Mouse (Mus musculus) stomach, embryonic 14.5 days (tissue): ENCODE measurements around the gene Rdh16f1. TPM values are rescaled to one million over a fixed set of nuclear protein-coding genes. Genes with fewer than 3 reads are reported as not detected.

ENCODE experiments used
- ATAC-seq: fragments of 200-750 bp; cut with Nextera tagmentation; 2 replicates; pipeline ENCODE4 v1.8.0; 2017; ENCODE audit warnings: low read depth, moderate TSS enrichment; ENCODE audit not compliant: insufficient number of reproducible peaks, insufficient read depth, low FRiP score
- H3K27ac ChIP-seq: fragments of 300-500 bp; sonication (generic); 2 replicates; pipeline ENCODE4 v1.5.1; 2014; ENCODE audit warnings: mild to moderate bottlenecking, low read length, moderate library complexity, mixed read lengths
- H3K27me3 ChIP-seq: fragments of 300-500 bp; sonication (generic); 2 replicates; pipeline ENCODE4 v1.6.1; 2014; ENCODE audit warnings: low read length, control low read depth, mixed read lengths; ENCODE audit not compliant: control insufficient read depth, insufficient read depth
- H3K36me3 ChIP-seq: fragments of 300-500 bp; sonication (generic); 2 replicates; pipeline ENCODE4 v1.6.1; 2014; ENCODE audit warnings: mild to moderate bottlenecking, control low read depth, low read length, moderate library complexity, mixed read lengths; ENCODE audit not compliant: control insufficient read depth, insufficient read depth
- H3K4me1 ChIP-seq: fragments of 300-500 bp; sonication (generic); 2 replicates; pipeline ENCODE4 v1.6.1; 2014; ENCODE audit warnings: low read length, control low read depth, mixed read lengths; ENCODE audit not compliant: control insufficient read depth, insufficient read depth
- H3K4me2 ChIP-seq: fragments of 300-500 bp; sonication (generic); replicated peaks from 2 replicates; pipeline ENCODE4 v1.6.1; 2014; ENCODE audit warnings: low read depth, low read length, control low read depth
- H3K4me3 ChIP-seq: fragments of 300-500 bp; sonication (generic); 2 replicates; pipeline ENCODE4 v1.5.1; 2014; ENCODE audit warnings: low read depth, low read length, control low read depth
- H3K9ac ChIP-seq: fragments of 300-500 bp; sonication (generic); replicated peaks from 2 replicates; pipeline ENCODE4 v1.6.1; 2014; ENCODE audit warnings: low read depth, mild to moderate bottlenecking, control low read depth, low read length, moderate library complexity, mixed read lengths
- H3K9me3 ChIP-seq: fragments of 300-500 bp; sonication (generic); 2 replicates; pipeline ENCODE4 v1.6.1; 2016; ENCODE audit warnings: low read depth, low read length, control low read depth; ENCODE audit not compliant: control insufficient read depth
- WGBS: fragments of 180-500 bp; shearing (Covaris S2); extraction: QIAGEN DNeasy Blood & Tissue Kit; methylation state at CpG from one replicate; pipeline ENCODE4 v1.1.7; 2014; 5-methylcytosine and 5-hydroxymethylcytosine counted together
- polyA plus RNA-seq: library from polyadenylated mRNA; unstranded; fragments of >200 nt; fragmentation: Nextera tagmentation; extraction: Ambion mirVana; gene quantifications from 2 replicates; pipeline ENCODE4 v1.2.1, GENCODE M21; 2014

Gene Rdh16f1
- polyA plus RNA-seq, 1 experiment from 2014 or later, result not detected

DNA sequence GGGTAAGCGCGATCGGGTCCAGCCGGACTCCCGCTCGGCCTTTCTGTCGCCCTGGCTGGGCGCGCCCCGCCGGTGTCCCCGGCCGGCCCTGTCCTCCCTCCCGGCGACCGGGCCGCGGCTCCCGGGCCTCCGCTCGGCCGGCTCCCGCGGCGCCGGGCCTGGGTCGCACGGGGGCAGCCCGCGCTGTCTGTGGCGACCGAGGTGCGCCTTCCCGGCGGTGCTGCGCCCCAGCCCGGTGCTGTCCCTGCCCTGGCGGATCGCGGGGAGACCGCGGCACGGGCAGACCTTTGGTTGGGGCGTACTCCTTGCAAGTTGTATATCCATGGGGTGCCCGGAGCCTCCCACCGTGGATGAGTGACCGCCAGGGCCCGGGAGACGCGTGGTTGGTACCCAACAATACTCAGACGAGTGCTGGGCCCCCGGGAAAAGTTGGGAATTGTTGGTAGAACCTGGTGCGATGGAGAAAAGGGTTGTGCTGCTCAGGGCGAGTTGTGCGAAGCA lies 19.9 kb upstream of the Rdh16f1 start:
- peak overlapping the region; percentile 97 for H3K9ac ChIP-seq
- H3K4me2 ChIP-seq, result peak overlapping the region; percentile 82
- H3K27ac ChIP-seq, result peak overlapping the region; percentile 66
- peak overlapping the region; percentile 86 for H3K4me3 ChIP-seq
- H3K9me3 ChIP-seq, result no peaks in the 10 kb centered on the region
- H3K27me3 ChIP-seq, result no peaks in the 10 kb centered on the region
- peaks cover 8% of the 10 kb centered on the region; the same call in 1 of the 2 replicates for H3K4me1 ChIP-seq
- peaks cover 34% of the 10 kb centered on the region for H3K36me3 ChIP-seq
- ATAC-seq, result peak; percentile 15; the same call in 1 of the 2 replicates
- under 1% methylated on average over 49 of the region's 55 CpGs for WGBS

DNA sequence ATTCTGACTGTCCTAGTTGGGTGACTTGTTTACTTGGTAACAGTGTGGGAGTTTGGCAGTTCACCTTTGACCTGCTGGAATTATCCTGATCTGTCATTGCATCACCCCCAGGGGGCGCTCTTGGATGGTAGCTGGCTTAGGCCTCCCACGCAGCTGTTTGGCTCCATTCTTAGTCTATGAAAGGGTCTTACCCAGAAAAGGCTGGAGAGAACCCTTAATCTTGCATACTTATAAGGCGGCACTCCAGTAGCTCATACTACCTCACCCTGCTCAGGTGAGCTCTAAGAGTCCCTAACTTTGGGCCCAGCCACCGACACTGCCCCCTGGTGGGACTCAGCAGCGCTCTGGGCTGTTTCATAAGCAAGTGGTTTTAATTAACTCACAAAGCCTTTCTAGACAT lies 14.9 kb upstream of the Rdh16f1 start:
- WGBS, result 65% methylated on average over 5 of the region's 5 CpGs
- no peaks in the 10 kb centered on the region for H3K27me3 ChIP-seq
- H3K9ac ChIP-seq, result no peak overlapping the region
- peaks cover 64% of the 10 kb centered on the region for H3K36me3 ChIP-seq
- no peak overlapping the region for H3K27ac ChIP-seq
- H3K9me3 ChIP-seq, result no peaks in the 10 kb centered on the region
- no peak overlapping the region for H3K4me3 ChIP-seq
- ATAC-seq, result no peak
- H3K4me1 ChIP-seq, result peaks cover 18% of the 10 kb centered on the region
- H3K4me2 ChIP-seq, result no peak overlapping the region

DNA sequence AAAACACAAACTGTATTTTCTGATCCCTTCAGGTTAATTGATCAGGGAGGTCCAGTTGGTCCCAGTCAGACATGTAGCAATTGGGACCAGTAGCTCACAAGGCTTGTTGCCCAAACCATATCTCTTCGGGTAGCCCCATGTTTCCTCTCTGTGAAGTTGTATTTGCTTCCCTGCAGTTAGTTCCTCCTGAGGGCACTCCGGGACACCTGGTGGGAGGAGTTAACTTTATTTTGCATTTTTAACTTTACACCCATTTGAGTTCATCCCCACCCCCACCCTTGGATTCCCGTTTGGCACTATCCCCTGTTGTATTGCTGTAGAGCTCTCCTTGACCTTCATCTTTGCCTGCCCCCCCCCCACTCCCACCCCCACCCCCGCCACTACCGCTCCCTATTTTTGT lies 13.7 kb upstream of the Rdh16f1 start:
- Histone ChIP-seq H3K27me3 (no peaks in the 10 kb centered on the region), H3K27ac (no peak overlapping the region), H3K4me3 (no peak overlapping the region), H3K4me2 (no peak overlapping the region), H3K9me3 (no peaks in the 10 kb centered on the region), H3K36me3 (peaks cover 64% of the 10 kb centered on the region), H3K4me1 (peaks cover 10% of the 10 kb centered on the region; the same call in 1 of the 2 replicates), H3K9ac (no peak overlapping the region)
- WGBS, result 63% methylated on average over 5 of the region's 5 CpGs
- no peak for ATAC-seq

DNA sequence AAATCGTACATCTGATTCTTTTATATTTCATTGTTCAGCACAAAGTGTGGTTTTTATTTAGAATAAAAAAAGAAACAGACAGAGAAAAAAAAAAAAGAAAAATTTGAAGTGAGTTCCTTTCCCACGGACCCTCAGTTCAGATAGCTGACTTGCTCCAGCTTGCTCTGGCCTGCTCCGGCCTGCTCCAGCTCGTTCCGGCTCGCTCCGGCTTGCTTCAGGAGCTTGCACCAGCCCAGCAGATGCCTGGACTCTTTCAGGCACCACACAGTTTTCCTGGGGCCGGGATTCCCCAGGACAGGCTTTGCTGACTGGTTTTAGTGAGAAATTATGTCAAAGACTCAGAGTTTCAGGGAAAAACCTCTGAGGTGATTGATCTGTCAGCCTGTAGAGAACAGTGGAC lies 12.3 kb upstream of the Rdh16f1 start:
- 90% methylated on average over 8 of the region's 8 CpGs for WGBS
- peaks cover 54% of the 10 kb centered on the region for H3K36me3 ChIP-seq

DNA sequence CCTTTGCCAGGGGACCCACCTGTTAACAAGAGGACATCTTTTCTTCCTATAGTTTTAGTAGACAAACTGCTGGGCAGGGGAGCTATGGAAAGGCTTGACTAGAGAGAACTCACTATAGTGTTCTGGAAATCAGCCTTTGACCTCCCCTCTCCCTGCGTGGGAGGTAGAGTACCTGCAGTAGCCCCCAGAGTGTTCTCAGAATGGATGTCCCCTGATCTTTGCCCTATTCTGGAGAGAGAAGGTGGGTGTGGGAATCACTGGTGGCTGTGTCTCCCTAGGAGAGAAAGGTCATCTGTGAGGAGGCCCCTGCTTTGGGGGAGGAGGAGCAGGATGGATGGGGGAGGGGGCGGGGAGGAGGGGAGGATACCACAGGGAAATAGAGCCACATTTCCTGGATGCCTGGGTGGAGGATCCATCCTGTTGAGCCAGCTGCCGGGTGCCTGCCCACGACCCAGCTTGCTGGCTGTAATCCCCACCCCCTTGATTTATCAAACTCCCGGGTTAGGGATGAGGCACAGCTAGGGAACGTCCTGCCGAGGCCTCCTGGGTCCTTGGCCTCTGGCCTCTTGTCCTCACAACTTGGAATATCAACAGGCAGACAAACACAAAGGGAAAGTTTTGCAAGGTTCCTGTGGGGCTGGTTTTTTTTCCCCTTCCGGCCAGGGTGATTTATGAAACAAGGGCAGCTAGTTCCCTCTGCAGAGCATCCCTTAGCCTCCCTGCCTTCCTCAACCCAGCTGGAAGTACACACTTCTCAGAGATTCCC lies 10.6 kb upstream of the Rdh16f1 start:
- ATAC-seq, result no peak
- Histone ChIP-seq H3K27ac (no peak overlapping the region), H3K36me3 (peaks cover 36% of the 10 kb centered on the region)

More for the DNA sequence above, 12.3 kb upstream of the Rdh16f1 start:
- no peak overlapping the region for H3K4me2 ChIP-seq
- no peak overlapping the region for H3K4me3 ChIP-seq
- H3K27me3 ChIP-seq, result no peaks in the 10 kb centered on the region
- no peak overlapping the region for H3K27ac ChIP-seq
- H3K9ac ChIP-seq, result no peak overlapping the region
- ATAC-seq, result no peak
- no peaks in the 10 kb centered on the region for H3K9me3 ChIP-seq
- H3K4me1 ChIP-seq, result peaks cover 13% of the 10 kb centered on the region; the same call in 1 of the 2 replicates

DNA sequence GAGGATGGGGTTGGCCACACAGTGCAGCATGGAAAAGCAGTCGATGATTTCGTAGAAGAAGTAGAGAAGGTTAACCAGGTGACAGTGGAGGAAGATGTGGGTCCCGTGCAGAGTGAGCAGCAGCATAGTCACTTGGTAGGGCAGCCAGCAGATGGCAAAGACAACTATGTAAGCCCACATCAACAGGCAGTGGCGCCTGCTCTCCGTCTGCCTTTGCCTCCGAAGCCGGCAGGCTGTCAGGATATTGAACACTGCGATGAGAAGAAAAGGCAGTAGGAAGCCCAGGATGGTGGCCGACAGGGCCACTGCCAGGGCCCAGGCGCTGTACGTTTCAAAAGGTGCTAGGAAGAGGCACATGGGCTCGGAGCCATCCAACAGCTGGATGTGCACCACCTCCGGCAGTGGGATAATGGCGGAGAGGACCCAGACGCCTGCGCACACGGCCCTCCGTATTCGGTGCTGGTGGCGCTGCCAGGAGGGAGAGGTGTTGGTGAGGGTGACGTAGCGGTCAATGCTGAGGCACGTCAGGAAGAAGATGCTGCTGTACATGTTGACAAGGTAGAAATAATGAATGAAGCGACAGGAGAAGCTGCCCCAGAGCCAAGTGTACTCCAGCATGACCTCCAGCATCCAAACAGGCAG lies 9.3 kb upstream of the Rdh16f1 start:
- Histone ChIP-seq H3K4me2 (peak overlapping the region; percentile 25), H3K27me3 (no peaks in the 10 kb centered on the region), H3K36me3 (peaks cover 25% of the 10 kb centered on the region), H3K9ac (no peak overlapping the region), H3K27ac (no peak overlapping the region), H3K4me1 (peaks cover 13% of the 10 kb centered on the region; the same call in 1 of the 2 replicates), H3K9me3 (no peaks in the 10 kb centered on the region), H3K4me3 (0 out of 2 replicates have a peak overlapping the region, but pooled peaks have one; percentile 6)
- WGBS, result 48% methylated on average over 24 of the region's 24 CpGs
- ATAC-seq, result no peak

More for the DNA sequence above, 10.6 kb upstream of the Rdh16f1 start:
- Histone ChIP-seq H3K4me2 (peak overlapping the region; percentile 25; the same call in 1 of the 2 replicates), H3K4me3 (no peak overlapping the region), H3K9ac (no peak overlapping the region), H3K4me1 (peaks cover 13% of the 10 kb centered on the region; the same call in 1 of the 2 replicates), H3K9me3 (no peaks in the 10 kb centered on the region), H3K27me3 (no peaks in the 10 kb centered on the region)
- WGBS, result 7% methylated on average over 8 of the region's 8 CpGs

DNA sequence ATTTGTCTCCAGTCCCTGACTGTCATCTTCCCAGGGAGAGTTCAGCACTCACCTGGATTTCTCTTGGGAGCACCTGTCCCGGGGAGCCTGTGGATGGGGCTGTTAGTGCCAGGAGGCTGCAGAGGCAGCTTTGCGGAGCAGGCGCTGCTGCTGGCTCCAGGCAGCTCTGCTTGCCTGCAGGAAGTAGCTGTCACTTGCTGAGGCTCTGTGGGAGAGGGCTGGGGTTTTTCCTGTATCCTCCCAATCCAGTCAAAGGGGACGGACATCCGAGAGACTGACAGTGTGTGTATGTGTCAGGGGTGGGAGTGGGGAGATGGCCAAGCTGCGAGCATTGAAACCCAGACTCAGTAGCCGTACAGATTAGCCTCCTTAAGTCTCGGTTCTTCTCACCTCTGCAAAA lies 8.0 kb upstream of the Rdh16f1 start, which contains the start of gene Gpr182:
Gene Gpr182 (minus strand): TSS at position 185 of the 400 bp plus-strand sequence.
- no peak for ATAC-seq
- no peak within 1 kb of the TSS for H3K4me3 ChIP-seq

DNA sequence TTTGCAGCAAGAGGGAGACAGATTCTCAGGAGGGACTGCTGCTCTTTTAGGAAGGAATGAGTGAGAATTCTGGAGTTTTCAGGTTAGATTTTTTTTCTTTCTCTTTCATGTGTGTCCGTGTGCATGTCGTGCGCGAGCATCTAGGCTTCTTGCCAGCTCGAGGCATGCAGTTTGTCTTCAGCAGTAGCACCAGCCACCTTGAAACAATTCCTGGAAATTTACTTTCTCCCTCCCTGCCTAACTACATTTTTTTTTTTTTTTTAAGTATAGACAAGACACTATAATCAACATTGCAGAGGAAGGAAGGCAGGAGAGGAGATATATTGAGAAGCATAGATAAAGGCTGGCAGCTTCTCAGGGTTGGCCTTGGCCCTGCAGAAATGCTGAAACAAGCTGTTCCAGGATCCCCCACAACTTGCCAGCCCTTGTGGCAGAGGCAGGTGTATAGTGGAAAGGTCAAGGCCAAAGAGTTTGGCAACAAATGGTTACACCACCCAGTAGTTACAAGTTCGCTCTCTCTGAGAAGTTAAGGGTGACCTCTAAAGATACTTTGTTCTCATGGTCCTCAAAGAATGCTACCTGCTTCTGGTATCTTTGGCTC lies 4.9 kb upstream of the Rdh16f1 start:
- WGBS, result 59% methylated on average over 6 of the region's 6 CpGs
- H3K27me3 ChIP-seq, result no peaks in the 10 kb centered on the region
- H3K36me3 ChIP-seq, result no peaks in the 10 kb centered on the region
- H3K4me3 ChIP-seq, result no peak overlapping the region
- ATAC-seq, result no peak
- H3K4me2 ChIP-seq, result no peak overlapping the region
- no peaks in the 10 kb centered on the region for H3K9me3 ChIP-seq
- no peak overlapping the region for H3K9ac ChIP-seq
- no peak overlapping the region for H3K27ac ChIP-seq
- 0 out of 2 replicates have a peak, but pooled peaks cover 8% of the 10 kb centered on the region for H3K4me1 ChIP-seq

More for the DNA sequence above, 8.0 kb upstream of the Rdh16f1 start, which contains the start of gene Gpr182:
- 37% methylated on average over 8 of the region's 8 CpGs for WGBS
- peaks cover 15% of the 10 kb centered on the region for H3K36me3 ChIP-seq
- peaks cover 18% of the 10 kb centered on the region; the same call in 1 of the 2 replicates for H3K4me1 ChIP-seq
- peak within 1 kb of the TSS; percentile 25; the same call in 1 of the 2 replicates for H3K4me2 ChIP-seq
- H3K27me3 ChIP-seq, result no peaks in the 10 kb centered on the region
- no peak within 1 kb of the TSS for H3K27ac ChIP-seq
- no peak within 1 kb of the TSS for H3K9ac ChIP-seq
- H3K9me3 ChIP-seq, result no peaks in the 10 kb centered on the region
